Mouse (Mus musculus) CH12.LX (cell line): ENCODE measurements around the gene Klk1b5. TPM values are rescaled to one million over a fixed set of nuclear protein-coding genes. Genes with fewer than 3 reads are reported as not detected.

Source experiments
- DNase-seq: peaks from one replicate; pipeline ENCODE4 v3.0.0-alpha.2; 2013; ENCODE audit errors: extremely low read depth
- H3K27ac ChIP-seq: 2 replicates; pipeline ENCODE4 v1.5.1; 2012; ENCODE audit warnings: low read depth, mild to moderate bottlenecking, control low read depth, moderate library complexity; ENCODE audit not compliant: insufficient read depth
- H3K27me3 ChIP-seq: replicated peaks from 2 replicates; pipeline ENCODE3; 2012; ENCODE audit warnings: inconsistent platforms
- H3K36me3 ChIP-seq, 2 experiments: replicated peaks in 1 of 2; 2 replicates each; pipeline versions ENCODE3 to v1.6.1; 2012; ENCODE audit warnings: inconsistent platforms in 1 of 2, low read length in 1 of 2, mild to moderate bottlenecking in 1 of 2, mixed read lengths in 1 of 2, moderate library complexity in 1 of 2; ENCODE audit not compliant: control insufficient read depth in 1 of 2, insufficient read depth in 1 of 2
- H3K4me1 ChIP-seq, 2 experiments: 2 replicates each; pipeline ENCODE4 v1.6.1; 2012; ENCODE audit warnings: inconsistent platforms in 1 of 2, moderate library complexity in 1 of 2; ENCODE audit not compliant: insufficient read depth in 2 of 2, control insufficient read depth in 1 of 2
- H3K4me2 ChIP-seq: 2 replicates; pipeline ENCODE4 v1.6.1; 2012; ENCODE audit warnings: low read depth, mild to moderate bottlenecking, control low read depth; ENCODE audit not compliant: poor library complexity, insufficient read depth, severe bottlenecking
- H3K4me3 ChIP-seq, 3 experiments: fragments of 150-350 bp in 1 of 3; sonication (generic) in 1 of 3; replicated peaks in 1 of 3; 2 replicates each; pipeline versions ENCODE3 to v1.5.1; 2011 to 2012; ENCODE audit warnings: low read depth in 2 of 3, low read length in 2 of 3, mild to moderate bottlenecking in 2 of 3, moderate library complexity in 2 of 3, control low read depth in 1 of 3, improper control_type of control experiment in 1 of 3, inconsistent platforms in 1 of 3, mixed read lengths in 1 of 3; ENCODE audit not compliant: poor library complexity in 1 of 3
- H3K79me2 ChIP-seq: replicated peaks from 2 replicates; pipeline ENCODE4 v1.6.1; 2012; ENCODE audit warnings: mild to moderate bottlenecking, moderate library complexity; ENCODE audit not compliant: control insufficient read depth, poor library complexity, insufficient read depth, severe bottlenecking; ENCODE audit errors: extremely low read depth
- H3K9ac ChIP-seq: 2 replicates; pipeline ENCODE4 v1.6.1; 2012; ENCODE audit warnings: low read depth, mild to moderate bottlenecking, control low read depth, moderate library complexity; ENCODE audit not compliant: insufficient read depth
- H3K9me3 ChIP-seq: replicated peaks from 2 replicates; pipeline ENCODE3; 2012; ENCODE audit warnings: low read length, inconsistent platforms, mixed read lengths
- CHD1 ChIP-seq: IDR thresholded peaks from 2 replicates; pipeline ENCODE4 v1.6.1; 2012; ENCODE audit warnings: low read depth, low read length, improper control_type of control experiment, inconsistent platforms
- ELF1 ChIP-seq: IDR thresholded peaks from 2 replicates; pipeline ENCODE4 v1.6.1; 2014; ENCODE audit warnings: low read depth, mild to moderate bottlenecking, inconsistent platforms, low read length, improper control_type of control experiment
- EP300 ChIP-seq: IDR thresholded peaks from 2 replicates; pipeline ENCODE4 v1.6.1; 2011; ENCODE audit warnings: low read length, improper control_type of control experiment
- ETS1 ChIP-seq: conservative IDR thresholded peaks from 2 replicates; pipeline ENCODE4 v1.6.1; 2012; ENCODE audit warnings: low read depth, mild to moderate bottlenecking, inconsistent platforms, low read length, improper control_type of control experiment, moderate library complexity
- RAD21 ChIP-seq: IDR thresholded peaks from 2 replicates; pipeline ENCODE4 v1.6.1; 2011; ENCODE audit warnings: low read depth, mild to moderate bottlenecking, low read length, improper control_type of control experiment, moderate library complexity
- TBP ChIP-seq: conservative IDR thresholded peaks from 2 replicates; pipeline ENCODE4 v1.6.1; 2011; ENCODE audit warnings: low read depth, low read length, improper control_type of control experiment
- dilution Hi-C: fragments of 300-500 bp; cut with MboI; formaldehyde crosslinking; loops from 2 replicates; pipeline ENCODE4 v1.14.3; 2020; ENCODE audit warnings: low sequenced_read_pairs; ENCODE audit not compliant: extremely low pct_unique_long_range_greater_than_20kb, extremely low pct_ligation_motif_present
- in situ Hi-C: fragments of 300-500 bp; cut with MboI; formaldehyde crosslinking; loops from 3 replicates; pipeline ENCODE4 v1.14.3; 2019; ENCODE audit warnings: low sequenced_read_pairs, low pct_ligation_motif_present, low pct_unique_long_range_greater_than_20kb, mixed read lengths
- polyA plus RNA-seq: library from polyadenylated mRNA; unstranded; fragments of >175 nt; gene quantifications from 2 replicates; pipeline ENCODE4 v1.2.1, GENCODE M21; 2012; ENCODE audit warnings: low read depth; ENCODE audit not compliant: insufficient read length
- total RNA-seq, 2 experiments: library from RNA; depleted of rRNA; stranded (reverse); fragments of 300-350 nt in 1 of 2; fragments of >200 nt in 1 of 2; gene quantifications; 2 replicates each; pipeline ENCODE4 v1.2.3; 2012 to 2014

Klk1b5 gene
- total and polyA plus RNA-seq, 3 experiments, result not detected

- dilution Hi-C loops, result no loop called here
- Histone ChIP-seq H3K4me1 (peaks cover 12 to 35% of the 10 kb centered on the region in 2 experiments), H3K4me3 (no peak within 1 kb of the TSS), H3K36me3 (peaks cover 7 to 18% of the 10 kb centered on the region in 2 experiments), H3K9ac (no peak within 1 kb of the TSS), H3K79me2 (no peaks in the 10 kb centered on the region), H3K4me2 (no peak within 1 kb of the TSS), H3K9me3 (no peaks in the 10 kb centered on the region), H3K27ac (no peak within 1 kb of the TSS), H3K27me3 (peaks cover 7% of the 10 kb centered on the region)
- in situ Hi-C loops, result no loop called here
- no peak for DNase-seq
- TF ChIP-seq TBP (no peak), CHD1 (no peak)
Observed at GRCm38 (mm10) chr7:44257278-44257677, 41.5 kb downstream of the Klk1b5 start, which contains the start of gene Acp4. Acp4 (minus strand) TSS chr7:44257378.

DNA sequence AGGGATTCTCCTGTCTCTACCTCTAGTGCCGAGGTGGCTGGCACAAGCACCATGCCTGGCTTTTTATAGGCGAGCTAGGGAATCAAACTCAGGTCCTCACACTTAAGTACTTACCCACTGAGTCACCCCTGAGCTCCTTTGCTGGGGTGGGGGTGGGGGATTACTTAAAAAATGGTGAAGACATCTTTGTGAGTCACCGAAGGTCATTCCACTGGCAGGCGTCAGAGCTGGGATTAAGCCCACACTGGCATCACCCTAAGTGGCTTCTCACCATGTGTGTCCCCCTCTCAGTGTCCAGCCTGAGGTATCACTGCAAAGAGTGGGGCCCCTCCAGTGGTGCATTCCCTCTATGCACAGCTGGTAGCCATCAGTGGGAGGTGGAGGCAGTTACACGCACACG lies 44.7 kb downstream of the Klk1b5 start:
- Histone ChIP-seq H3K27me3 (peaks cover 18% of the 10 kb centered on the region), H3K79me2 (no peaks in the 10 kb centered on the region), H3K36me3 (no peaks in the 10 kb centered on the region), H3K27ac (no peak overlapping the region), H3K4me2 (no peak overlapping the region), H3K4me3 (no peak overlapping the region), H3K4me1 (peaks cover 0 to 9% of the 10 kb centered on the region in 2 experiments; a peak in 2 of 4 replicates), H3K9ac (no peak overlapping the region), H3K9me3 (no peaks in the 10 kb centered on the region)
- no peak for DNase-seq
- no peak for TF ChIP-seq RAD21
- no peak for TF ChIP-seq ETS1
- no peak for TF ChIP-seq TBP
- no peak for TF ChIP-seq ELF1
- dilution Hi-C loops (no loop called here), in situ Hi-C loops (loop anchor here (5.0 to 10.0 kb wide), 3 partner anchors 87 to 384 kb away; partner anchors contain the start of genes Emc10 and Fam71e1)

DNA sequence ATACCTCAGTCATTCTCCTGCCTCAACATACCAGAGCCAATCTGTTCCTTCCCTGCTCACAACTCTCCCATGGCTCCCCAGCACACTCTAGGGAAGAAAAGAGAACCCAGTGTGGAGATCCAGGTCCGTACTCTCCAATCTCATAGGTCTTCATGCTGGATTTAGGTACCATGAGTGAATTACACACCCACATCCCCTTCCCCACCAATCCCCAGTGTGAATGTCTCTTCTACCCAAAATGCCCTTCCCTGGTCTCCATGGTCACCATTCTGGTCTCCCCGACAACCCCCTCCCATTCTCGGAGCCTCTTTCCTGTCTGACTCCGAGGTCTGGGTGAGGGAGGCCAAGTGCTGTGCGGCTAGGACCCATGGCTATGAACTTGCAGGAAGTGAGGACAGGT lies 45.4 kb downstream of the Klk1b5 start, which contains the start of gene Gm15517:
TSS of gene Gm15517 (plus strand) at position 301 of the 400 bp plus-strand sequence.
- Histone ChIP-seq H3K4me2 (no peak within 1 kb of the TSS), H3K27ac (no peak within 1 kb of the TSS), H3K9me3 (no peaks in the 10 kb centered on the region), H3K4me1 (peaks cover 0 to 5% of the 10 kb centered on the region in 2 experiments; a peak in 2 of 4 replicates), H3K79me2 (no peaks in the 10 kb centered on the region), H3K9ac (no peak within 1 kb of the TSS), H3K36me3 (no peaks in the 10 kb centered on the region), H3K4me3 (no peak within 1 kb of the TSS), H3K27me3 (peaks cover 21% of the 10 kb centered on the region)
- no peak for DNase-seq
- in situ Hi-C loops, result loop anchor here (5.0 to 10.0 kb wide), 3 partner anchors 86 to 384 kb away; partner anchors contain the start of genes Emc10 and Fam71e1
- dilution Hi-C loops, result no loop called here
- no peak for TF ChIP-seq EP300
